Mouse (Mus musculus): ENCODE results near the gene Stra6l. TPM values are rescaled to one million over a fixed set of nuclear protein-coding genes. Genes with fewer than 3 reads are reported as not detected.

Gene Stra6l
- polyA plus RNA-seq, 1 experiment from 2014 or later: 1.9 TPM

- no peaks in the 10 kb centered on the region for H3K27me3 ChIP-seq (ENCODE audit: insufficient read depth, low read length)
- no peak for TF ChIP-seq CTCF (IDR thresholded peaks at IDR 0.05; ENCODE audit: low read depth)
- H3K4me2 ChIP-seq (ENCODE audit: low read length): no peak overlapping the region
- H3K36me3 ChIP-seq (ENCODE audit: insufficient read depth, low read length): no peaks in the 10 kb centered on the region
- no peak overlapping the region for H3K27ac ChIP-seq
- no peak overlapping the region for H3K4me3 ChIP-seq (replicated peaks; ENCODE audit: low read depth, low read length)
- no peak for ATAC-seq (replicated peaks; ENCODE audit: low FRiP score, low read depth)
- 0 out of 2 replicates have a peak, but pooled peaks cover 6% of the 10 kb centered on the region for H3K4me1 ChIP-seq (replicated peaks; ENCODE audit: insufficient read depth, low read length)
- no peaks in the 10 kb centered on the region for H3K9me3 ChIP-seq (replicated peaks; ENCODE audit: low read length)
- 54% methylated on average over 5 of the region's 5 CpGs for WGBS
- no peak for DNase-seq (ENCODE audit: low spot score)
- no peak overlapping the region for H3K9ac ChIP-seq (ENCODE audit: low read depth, low read length)
These were observed 49.9 kb downstream of the Stra6l start for GRCm38 (mm10) chr4:45898413-45898812.

GRCm38 (mm10) chr4:45909256-45909655 is 60.8 kb downstream of the Stra6l start:
- H3K9ac ChIP-seq (ENCODE audit: low read depth, low read length): no peak overlapping the region
- no peaks in the 10 kb centered on the region for H3K9me3 ChIP-seq (replicated peaks; ENCODE audit: low read length)
- H3K4me2 ChIP-seq (ENCODE audit: low read length): no peak overlapping the region
- H3K36me3 ChIP-seq (ENCODE audit: insufficient read depth, low read length): no peaks in the 10 kb centered on the region
- no peak overlapping the region for H3K27ac ChIP-seq
- peak; percentile 28 for DNase-seq (ENCODE audit: low spot score)
- H3K4me1 ChIP-seq (replicated peaks; ENCODE audit: insufficient read depth, low read length): no peaks in the 10 kb centered on the region
- no peak for TF ChIP-seq CTCF (IDR thresholded peaks at IDR 0.05; ENCODE audit: low read depth)
- WGBS: 65% methylated on average over 13 of the region's 13 CpGs
- no peaks in the 10 kb centered on the region for H3K27me3 ChIP-seq (ENCODE audit: insufficient read depth, low read length)
- no peak for ATAC-seq (replicated peaks; ENCODE audit: low FRiP score, low read depth)
- no peak overlapping the region for H3K4me3 ChIP-seq (replicated peaks; ENCODE audit: low read depth, low read length)

DNA sequence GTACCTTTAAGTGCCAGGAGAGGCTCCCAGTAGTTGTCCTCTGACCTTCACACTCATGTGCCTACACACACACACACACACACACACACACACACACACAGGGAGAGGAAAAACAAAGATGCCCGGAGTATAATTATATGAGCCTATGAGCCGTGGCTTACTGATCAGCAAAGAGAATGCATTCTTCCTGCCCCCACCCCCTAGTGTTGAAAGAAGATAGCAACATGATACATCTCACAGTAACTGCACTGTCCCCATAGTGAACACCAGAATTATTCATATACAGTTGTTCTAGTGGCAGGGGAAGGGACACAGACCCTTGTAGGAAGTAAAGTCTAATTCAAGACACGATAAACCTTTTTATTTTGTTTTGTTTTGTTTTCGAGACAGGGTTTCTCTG is 61.5 kb downstream of the Stra6l start:
- whole genome bisulfite sequencing: 58% methylated on average over 4 of the region's 4 CpGs
- H3K36me3 ChIP-seq (ENCODE audit: insufficient read depth, low read length): no peaks in the 10 kb centered on the region
- H3K4me1 ChIP-seq (replicated peaks; ENCODE audit: insufficient read depth, low read length): no peaks in the 10 kb centered on the region
- TF ChIP-seq CTCF (IDR thresholded peaks at IDR 0.05; ENCODE audit: low read depth): peak; percentile 32; the same call in 1 of the 2 replicates
- no peak overlapping the region for H3K4me3 ChIP-seq (replicated peaks; ENCODE audit: low read depth, low read length)
- ATAC-seq (replicated peaks; ENCODE audit: low FRiP score, low read depth): no peak
- no peaks in the 10 kb centered on the region for H3K9me3 ChIP-seq (replicated peaks; ENCODE audit: low read length)
- H3K27me3 ChIP-seq (ENCODE audit: insufficient read depth, low read length): no peaks in the 10 kb centered on the region
- peak; percentile 23 for DNase-seq (ENCODE audit: low spot score)
- H3K4me2 ChIP-seq (ENCODE audit: low read length): no peak overlapping the region
- H3K27ac ChIP-seq: no peak overlapping the region
- no peak overlapping the region for H3K9ac ChIP-seq (ENCODE audit: low read depth, low read length)

DNA sequence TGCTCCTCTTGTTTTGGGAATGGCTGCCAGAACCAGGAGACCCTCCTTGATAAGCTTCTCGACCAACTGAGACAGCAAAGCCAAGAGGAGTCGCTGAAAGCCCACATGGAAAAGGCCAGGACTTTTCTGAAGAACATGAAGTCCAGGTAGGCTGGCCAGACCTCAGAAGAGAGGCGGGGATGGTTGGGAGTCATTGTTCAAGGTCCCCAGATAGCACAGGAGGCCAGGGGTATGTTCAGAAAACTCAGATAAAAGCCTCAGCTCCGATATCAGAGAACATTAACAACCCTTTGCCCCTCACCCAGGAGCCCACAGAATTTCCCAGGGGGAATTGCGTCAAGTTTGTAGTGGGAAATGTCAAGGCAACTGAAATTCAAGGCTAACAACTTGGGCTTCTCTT is 62.8 kb downstream of the Stra6l start:
- DNase-seq (ENCODE audit: low spot score): no peak
- Histone ChIP-seq H3K36me3 (ENCODE audit: insufficient read depth, low read length) (no peaks in the 10 kb centered on the region), H3K4me3 (replicated peaks; ENCODE audit: low read depth, low read length) (no peak overlapping the region), H3K9ac (ENCODE audit: low read depth, low read length) (no peak overlapping the region), H3K9me3 (replicated peaks; ENCODE audit: low read length) (no peaks in the 10 kb centered on the region), H3K4me1 (replicated peaks; ENCODE audit: insufficient read depth, low read length) (no peaks in the 10 kb centered on the region), H3K27me3 (ENCODE audit: insufficient read depth, low read length) (no peaks in the 10 kb centered on the region), H3K27ac (no peak overlapping the region), H3K4me2 (ENCODE audit: low read length) (no peak overlapping the region)
- no peak for ATAC-seq (replicated peaks; ENCODE audit: low FRiP score, low read depth)
- no peak for TF ChIP-seq CTCF (IDR thresholded peaks at IDR 0.05; ENCODE audit: low read depth)
- 79% methylated on average over 5 of the region's 5 CpGs for WGBS

- no peak for ATAC-seq (replicated peaks; ENCODE audit: low FRiP score, low read depth)
These were observed 63.4 kb downstream of the Stra6l start for GRCm38 (mm10) chr4:45911876-45912275.

DNA sequence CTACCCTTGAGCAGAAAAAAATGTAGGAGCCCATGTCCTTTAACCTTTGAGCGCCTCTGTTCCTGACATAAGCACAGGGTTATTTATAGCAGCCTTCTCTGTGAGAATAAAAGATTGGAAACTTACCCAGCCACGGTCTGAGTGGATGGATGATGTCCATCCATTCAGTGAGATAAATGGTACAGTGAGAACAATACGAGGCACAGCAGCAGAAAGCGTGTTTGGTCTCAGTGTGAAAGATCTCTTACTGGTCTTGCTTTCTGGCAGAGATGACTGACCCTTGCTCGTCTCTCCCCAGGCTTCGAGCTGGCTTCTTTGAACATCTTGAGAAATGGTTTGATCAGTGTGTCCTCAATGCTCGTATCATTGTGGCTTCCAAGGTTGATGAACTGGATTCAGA is 68.6 kb downstream of the Stra6l start:
- H3K27me3 ChIP-seq (ENCODE audit: insufficient read depth, low read length): no peaks in the 10 kb centered on the region
- no peak overlapping the region for H3K27ac ChIP-seq
- no peak for TF ChIP-seq CTCF (IDR thresholded peaks at IDR 0.05; ENCODE audit: low read depth)
- no peak overlapping the region for H3K4me3 ChIP-seq (replicated peaks; ENCODE audit: low read depth, low read length)
- H3K4me1 ChIP-seq (replicated peaks; ENCODE audit: insufficient read depth, low read length): no peaks in the 10 kb centered on the region
- H3K9ac ChIP-seq (ENCODE audit: low read depth, low read length): no peak overlapping the region
- H3K4me2 ChIP-seq (ENCODE audit: low read length): no peak overlapping the region
- WGBS: 57% methylated on average over 7 of the region's 7 CpGs
- H3K9me3 ChIP-seq (replicated peaks; ENCODE audit: low read length): no peaks in the 10 kb centered on the region
- H3K36me3 ChIP-seq (ENCODE audit: insufficient read depth, low read length): no peaks in the 10 kb centered on the region
- no peak for DNase-seq (ENCODE audit: low spot score)
- ATAC-seq (replicated peaks; ENCODE audit: low FRiP score, low read depth): no peak

More at GRCm38 (mm10) chr4:45911876-45912275, 63.4 kb downstream of the Stra6l start:
- WGBS: 89% methylated on average over 4 of the region's 4 CpGs
- Histone ChIP-seq H3K4me2 (ENCODE audit: low read length) (no peak overlapping the region), H3K9me3 (replicated peaks; ENCODE audit: low read length) (no peaks in the 10 kb centered on the region), H3K36me3 (ENCODE audit: insufficient read depth, low read length) (no peaks in the 10 kb centered on the region), H3K27me3 (ENCODE audit: insufficient read depth, low read length) (no peaks in the 10 kb centered on the region), H3K9ac (ENCODE audit: low read depth, low read length) (no peak overlapping the region), H3K27ac (no peak overlapping the region), H3K4me3 (replicated peaks; ENCODE audit: low read depth, low read length) (no peak overlapping the region), H3K4me1 (replicated peaks; ENCODE audit: insufficient read depth, low read length) (no peaks in the 10 kb centered on the region)
- DNase-seq (ENCODE audit: low spot score): no peak
- no peak for TF ChIP-seq CTCF (IDR thresholded peaks at IDR 0.05; ENCODE audit: low read depth)

Measured in kidney, postnatal 0 days (tissue).